Mouse (Mus musculus): ENCODE data around the gene Zfr2. TPM values are rescaled to one million over a fixed set of nuclear protein-coding genes. Genes with fewer than 3 reads are reported as not detected.
A peak's percentile ranks its signal among the peaks of the same experiment; 100 is the strongest.

Gene Zfr2
- polyA plus RNA-seq, 1 experiment from 2014 or later = 4.6 TPM

GRCm38 (mm10) chr10:81265540-81265939 is 32.6 kb downstream of the Zfr2 start:
- H3K4me2 ChIP-seq (ENCODE audit: low read length) = peak overlapping the region; percentile 71
- peaks cover 6% of the 10 kb centered on the region for H3K4me1 ChIP-seq (replicated peaks; ENCODE audit: insufficient read depth, low read length)
- no peak for DNase-seq (ENCODE audit: low spot score)
- TF ChIP-seq CTCF (IDR thresholded peaks at IDR 0.05; ENCODE audit: low read depth) = no peak
- no peak overlapping the region for H3K27ac ChIP-seq
- H3K9ac ChIP-seq (ENCODE audit: low read depth, low read length) = 0 out of 2 replicates have a peak overlapping the region, but pooled peaks have one; percentile 37
- H3K36me3 ChIP-seq (ENCODE audit: insufficient read depth, low read length) = peaks cover 23% of the 10 kb centered on the region; the same call in 1 of the 2 replicates
- no peak for ATAC-seq (replicated peaks; ENCODE audit: low FRiP score, low read depth)
- WGBS = 93% methylated on average over 8 of the region's 8 CpGs
- H3K4me3 ChIP-seq (replicated peaks; ENCODE audit: low read depth, low read length) = 0 out of 2 replicates have a peak overlapping the region, but pooled peaks have one; percentile 53
- H3K9me3 ChIP-seq (replicated peaks; ENCODE audit: low read length) = no peaks in the 10 kb centered on the region; the same call in 1 of the 2 replicates
- H3K27me3 ChIP-seq (ENCODE audit: insufficient read depth, low read length) = no peaks in the 10 kb centered on the region

- peak within 1 kb of the TSS; percentile 70; the same call in 1 of the 2 replicates for H3K27ac ChIP-seq
- H3K27me3 ChIP-seq (ENCODE audit: insufficient read depth, low read length) = no peaks in the 10 kb centered on the region
- H3K4me3 ChIP-seq (replicated peaks; ENCODE audit: low read depth, low read length) = peak within 1 kb of the TSS; percentile 53
- no peaks in the 10 kb centered on the region for H3K9me3 ChIP-seq (replicated peaks; ENCODE audit: low read length)
- DNase-seq (ENCODE audit: low spot score) = peak; percentile 98
- no peak for TF ChIP-seq CTCF (IDR thresholded peaks at IDR 0.05; ENCODE audit: low read depth)
- peaks cover 6% of the 10 kb centered on the region for H3K4me1 ChIP-seq (replicated peaks; ENCODE audit: insufficient read depth, low read length)
- peak within 1 kb of the TSS; percentile 71 for H3K4me2 ChIP-seq (ENCODE audit: low read length)
- peaks cover 30% of the 10 kb centered on the region; the same call in 1 of the 2 replicates for H3K36me3 ChIP-seq (ENCODE audit: insufficient read depth, low read length)
- under 1% methylated on average over 48 of the region's 48 CpGs for WGBS
- ATAC-seq (replicated peaks; ENCODE audit: low FRiP score, low read depth) = peak; percentile 88
- peak within 1 kb of the TSS; percentile 61 for H3K9ac ChIP-seq (ENCODE audit: low read depth, low read length)
These were observed 33.5 kb downstream of the Zfr2 start, which contains the start of the genes Mrpl54 and Apba3 for GRCm38 (mm10) chr10:81266211-81267105. Gene Mrpl54 (minus strand): TSS chr10:81266934. Gene Apba3 (plus strand): TSS chr10:81266960.

- ATAC-seq (replicated peaks; ENCODE audit: low FRiP score, low read depth) (peak; percentile 42), DNase-seq (ENCODE audit: low spot score) (peak; percentile 95)
- Histone ChIP-seq H3K4me1 (replicated peaks; ENCODE audit: insufficient read depth, low read length) (peaks cover 6% of the 10 kb centered on the region), H3K9ac (ENCODE audit: low read depth, low read length) (peak overlapping the region; percentile 72), H3K27me3 (ENCODE audit: insufficient read depth, low read length) (no peaks in the 10 kb centered on the region), H3K4me3 (replicated peaks; ENCODE audit: low read depth, low read length) (peak overlapping the region; percentile 67), H3K9me3 (replicated peaks; ENCODE audit: low read length) (no peaks in the 10 kb centered on the region), H3K27ac (no peak overlapping the region; the same call in 1 of the 2 replicates), H3K4me2 (ENCODE audit: low read length) (peak overlapping the region; percentile 65), H3K36me3 (ENCODE audit: insufficient read depth, low read length) (peaks cover 41% of the 10 kb centered on the region)
- no peak for TF ChIP-seq CTCF (IDR thresholded peaks at IDR 0.05; ENCODE audit: low read depth)
- WGBS = 2% methylated on average over 23 of the region's 23 CpGs
These were observed 35.1 kb downstream of the Zfr2 start for GRCm38 (mm10) chr10:81268056-81268455.

- TF ChIP-seq CTCF (IDR thresholded peaks at IDR 0.05; ENCODE audit: low read depth) = no peak
- DNase-seq (ENCODE audit: low spot score) (no peak), ATAC-seq (replicated peaks; ENCODE audit: low FRiP score, low read depth) (no peak)
- Histone ChIP-seq H3K4me2 (ENCODE audit: low read length) (peak overlapping the region; percentile 65), H3K9me3 (replicated peaks; ENCODE audit: low read length) (no peaks in the 10 kb centered on the region), H3K27me3 (ENCODE audit: insufficient read depth, low read length) (no peaks in the 10 kb centered on the region), H3K4me1 (replicated peaks; ENCODE audit: insufficient read depth, low read length) (peaks cover 6% of the 10 kb centered on the region), H3K9ac (ENCODE audit: low read depth, low read length) (peak overlapping the region; percentile 72), H3K4me3 (replicated peaks; ENCODE audit: low read depth, low read length) (peak overlapping the region; percentile 67), H3K27ac (no peak overlapping the region), H3K36me3 (ENCODE audit: insufficient read depth, low read length) (peaks cover 45% of the 10 kb centered on the region)
- WGBS = 77% methylated on average over 16 of the region's 16 CpGs
These were observed 35.9 kb downstream of the Zfr2 start for GRCm38 (mm10) chr10:81268643-81269412.

GRCm38 (mm10) chr10:81272356-81272755 is 39.4 kb downstream of the Zfr2 start:
- Histone ChIP-seq H3K36me3 (ENCODE audit: insufficient read depth, low read length) (peaks cover 39% of the 10 kb centered on the region), H3K27ac (no peak overlapping the region), H3K27me3 (ENCODE audit: insufficient read depth, low read length) (no peaks in the 10 kb centered on the region), H3K4me2 (ENCODE audit: low read length) (no peak overlapping the region), H3K9ac (ENCODE audit: low read depth, low read length) (no peak overlapping the region), H3K9me3 (replicated peaks; ENCODE audit: low read length) (no peaks in the 10 kb centered on the region), H3K4me3 (replicated peaks; ENCODE audit: low read depth, low read length) (no peak overlapping the region), H3K4me1 (replicated peaks; ENCODE audit: insufficient read depth, low read length) (peaks cover 6% of the 10 kb centered on the region)
- no peak for DNase-seq (ENCODE audit: low spot score)
- ATAC-seq (replicated peaks; ENCODE audit: low FRiP score, low read depth) = no peak
- no peak for TF ChIP-seq CTCF (IDR thresholded peaks at IDR 0.05; ENCODE audit: low read depth)
- WGBS = 94% methylated on average over 21 of the region's 21 CpGs

- H3K4me3 ChIP-seq (replicated peaks; ENCODE audit: low read depth, low read length) = no peak overlapping the region
- no peak overlapping the region for H3K9ac ChIP-seq (ENCODE audit: low read depth, low read length)
- H3K4me1 ChIP-seq (replicated peaks; ENCODE audit: insufficient read depth, low read length) = peaks cover 3% of the 10 kb centered on the region
- no peak for ATAC-seq (replicated peaks; ENCODE audit: low FRiP score, low read depth)
- H3K9me3 ChIP-seq (replicated peaks; ENCODE audit: low read length) = no peaks in the 10 kb centered on the region
- 95% methylated on average over 19 of the region's 19 CpGs for WGBS
- no peak overlapping the region for H3K4me2 ChIP-seq (ENCODE audit: low read length)
- no peak for DNase-seq (ENCODE audit: low spot score)
- no peak for TF ChIP-seq CTCF (IDR thresholded peaks at IDR 0.05; ENCODE audit: low read depth)
- H3K36me3 ChIP-seq (ENCODE audit: insufficient read depth, low read length) = peaks cover 41% of the 10 kb centered on the region
- H3K27me3 ChIP-seq (ENCODE audit: insufficient read depth, low read length) = no peaks in the 10 kb centered on the region
- H3K27ac ChIP-seq = no peak overlapping the region
These were observed 40.9 kb downstream of the Zfr2 start for GRCm38 (mm10) chr10:81273842-81274241.
